9 mouse cellular contexts compared by ENCODE assay signal in genomic region chr3:135585482-135585881, GRCm38 (mm10).
DNase-seq lines count a peak whose midpoint lies in the region; ATAC-seq and TF ChIP-seq lines count a peak whose summit lies in the region.
"Had no signal": no experiment of that assay in that cellular context is flagged by ENCODE, and none has a peak within 500 bp of the region (broad histone marks: within the 10 kb centered on the region; RNA-seq: fewer than 3 reads in every experiment).

No protein-coding gene starts in this region.

- dilution Hi-C loops in CH12.LX (cut with MboI; ENCODE audit: extremely low pct_ligation_motif_present, extremely low pct_unique_long_range_greater_than_20kb, low sequenced_read_pairs): no loop called here

- H3K4me3 ChIP-seq in CH12.LX (replicated peaks in 1 of 3; ENCODE audit: low read depth in 2 of 3, low read length in 2 of 3, poor library complexity in 1 of 3): no peak overlapping the region
- H3K4me3 ChIP-seq in hindbrain, embryonic 15.5 days: no peak overlapping the region

- no peaks in the 10 kb centered on the region for H3K79me2 ChIP-seq in CH12.LX (replicated peaks; ENCODE audit: control insufficient read depth, extremely low read depth, insufficient read depth, poor library complexity, severe bottlenecking)

- H3K36me3 ChIP-seq in CH12.LX (replicated peaks in 1 of 2; ENCODE audit: control insufficient read depth in 1 of 2, insufficient read depth in 1 of 2, low read length in 1 of 2): peaks cover 58 to 70% of the 10 kb centered on the region in 2 experiments
- H3K36me3 ChIP-seq in hindbrain, embryonic 15.5 days: peaks cover 12% of the 10 kb centered on the region; the same call in 1 of the 2 replicates

- no peak for TF ChIP-seq RAD21 in CH12.LX (IDR thresholded peaks at IDR 0.05; ENCODE audit: low read depth, low read length)

- ATAC-seq in frontal cortex, adult (ENCODE audit: low TSS enrichment): peak; percentile 45; the same call in 1 of the 2 replicates
- ATAC-seq in erythroblast, adult 5-6 weeks (replicated peaks; ENCODE audit: low FRiP score, poor library complexity, severe bottlenecking): 0 out of 2 replicates have a peak, but pooled peaks have one; percentile 53
- ATAC-seq in hindbrain, embryonic 15.5 days (ENCODE audit: low FRiP score, low read depth): 0 out of 2 replicates have a peak, but pooled peaks have one; percentile 52
- ATAC-seq in cerebellum, adult (ENCODE audit: insufficient number of reproducible peaks, low FRiP score, low TSS enrichment): no peak

- no peak overlapping the region for H3K9ac ChIP-seq in CH12.LX (ENCODE audit: insufficient read depth, low read depth)
- no peak overlapping the region for H3K9ac ChIP-seq in hindbrain, embryonic 15.5 days

- peaks cover 16 to 47% of the 10 kb centered on the region in 2 experiments for H3K4me1 ChIP-seq in CH12.LX (ENCODE audit: control insufficient read depth in 1 of 2, insufficient read depth in 2 of 2)
- H3K4me1 ChIP-seq in hindbrain, embryonic 15.5 days (replicated peaks): peaks cover 5% of the 10 kb centered on the region; the same call in 1 of the 2 replicates

- no peaks in the 10 kb centered on the region for H3K27me3 ChIP-seq in CH12.LX (replicated peaks)
- no peaks in the 10 kb centered on the region for H3K27me3 ChIP-seq in hindbrain, embryonic 15.5 days

- peak; percentile 38; the same call in 1 of the 2 replicates for TF ChIP-seq POLR2A in CH12.LX (IDR thresholded peaks at IDR 0.05; ENCODE audit: low read depth, low read length)

- H3K27ac ChIP-seq in CH12.LX (ENCODE audit: insufficient read depth, low read depth): no peak overlapping the region; the same call in 1 of the 2 replicates
- H3K27ac ChIP-seq in hindbrain, embryonic 15.5 days (replicated peaks): no peak overlapping the region

- no peak for DNase-seq in frontal cortex, postnatal 14 days (ENCODE audit: low spot score in 2 of 2)
- DNase-seq in CH12.LX (ENCODE audit: extremely low read depth): peak; percentile 62
- no peak for DNase-seq in cerebellum, postnatal 14 days
- no peak for DNase-seq in testis, postnatal 14 days (ENCODE audit: low spot score)
- DNase-seq: gastrocnemius, postnatal 25 days had no signal

- TF ChIP-seq EP300 in CH12.LX (IDR thresholded peaks at IDR 0.05; ENCODE audit: low read length): no peak

- no peak overlapping the region for H3K4me2 ChIP-seq in CH12.LX (ENCODE audit: insufficient read depth, low read depth, poor library complexity, severe bottlenecking)
- H3K4me2 ChIP-seq in hindbrain, embryonic 15.5 days: no peak overlapping the region

- no peak for TF ChIP-seq CTCF in CH12.LX (conservative IDR thresholded peaks at IDR 0.05 in 1 of 2, IDR thresholded peaks at IDR 0.05 in 1 of 2; ENCODE audit: low read depth in 2 of 2, low read length in 2 of 2)

- WGBS in hindbrain, embryonic 15.5 days: 60% methylated on average over 6 of the region's 6 CpGs

- in situ Hi-C loops in CH12.LX (cut with MboI; ENCODE audit: low pct_ligation_motif_present, low pct_unique_long_range_greater_than_20kb, low sequenced_read_pairs): no loop called here

- H3K9me3 ChIP-seq in CH12.LX (replicated peaks; ENCODE audit: low read length): no peaks in the 10 kb centered on the region
- H3K9me3 ChIP-seq in hindbrain, embryonic 15.5 days: no peaks in the 10 kb centered on the region

TF ChIP-seq in CH12.LX, 34 proteins besides CTCF, POLR2A, EP300 and RAD21:
- TF ChIP-seq SIN3A (IDR thresholded peaks at IDR 0.05; ENCODE audit: low read length) (0 out of 2 replicates have a peak, but pooled peaks have one; percentile 27), RCOR1 (conservative IDR thresholded peaks at IDR 0.05; ENCODE audit: low read depth, low read length) (no peak)
